Mouse (Mus musculus) hindbrain, embryonic 15.5 days (tissue): ENCODE results near the gene 4930595D18Rik. TPM values are rescaled to one million over a fixed set of nuclear protein-coding genes. Genes with fewer than 3 reads are reported as not detected.
A peak's percentile ranks its signal among the peaks of the same experiment; 100 is the strongest.

Experiments
- ATAC-seq: fragments of 200-750 bp; cut with Nextera tagmentation; 2 replicates; pipeline ENCODE4 v1.8.0; 2017; ENCODE audit warnings: low read depth, moderate number of reproducible peaks, moderate TSS enrichment; ENCODE audit not compliant: low FRiP score
- H3K27ac ChIP-seq: fragments of 300-500 bp; sonication (generic); replicated peaks from 2 replicates; pipeline ENCODE4 v1.5.1; 2015; ENCODE audit warnings: mild to moderate bottlenecking, inconsistent platforms
- H3K27me3 ChIP-seq: fragments of 300-500 bp; sonication (generic); 2 replicates; pipeline ENCODE4 v1.6.1; 2015; ENCODE audit warnings: control low read depth, inconsistent platforms
- H3K36me3 ChIP-seq: fragments of 300-500 bp; sonication (generic); 2 replicates; pipeline ENCODE4 v1.6.1; 2015; ENCODE audit warnings: control low read depth, inconsistent platforms
- H3K4me1 ChIP-seq: fragments of 300-500 bp; sonication (generic); replicated peaks from 2 replicates; pipeline ENCODE4 v1.6.1; 2015; ENCODE audit warnings: control low read depth, inconsistent platforms
- H3K4me2 ChIP-seq: fragments of 300-500 bp; sonication (generic); 2 replicates; pipeline ENCODE4 v1.6.1; 2015; ENCODE audit warnings: moderate library complexity, mild to moderate bottlenecking, inconsistent platforms
- H3K4me3 ChIP-seq: fragments of 300-500 bp; sonication (generic); 2 replicates; pipeline ENCODE4 v1.5.1; 2015; ENCODE audit warnings: mild to moderate bottlenecking, inconsistent platforms
- H3K9ac ChIP-seq: fragments of 300-500 bp; sonication (generic); 2 replicates; pipeline ENCODE4 v1.6.1; 2015; ENCODE audit warnings: inconsistent platforms
- H3K9me3 ChIP-seq: fragments of 300-500 bp; sonication (generic); 2 replicates; pipeline ENCODE4 v1.6.1; 2016; ENCODE audit warnings: control low read depth, inconsistent platforms
- WGBS: fragments of 180-500 bp; shearing (Covaris S2); methylation state at CpG from one replicate; pipeline ENCODE4 v1.1.7; 2015; 5-methylcytosine and 5-hydroxymethylcytosine counted together
- polyA plus RNA-seq: library from polyadenylated mRNA; unstranded; fragments of >200 nt; fragmentation: Nextera tagmentation; extraction: Ambion mirVana; gene quantifications from 2 replicates; pipeline ENCODE4 v1.2.1, GENCODE M21; 2015

4930595D18Rik gene
- polyA plus RNA-seq, 1 experiment from 2014 or later: not detected

GRCm38 (mm10) chr12:111151422-111152156 lies 32.7 kb downstream of the 4930595D18Rik start:
- Histone ChIP-seq H3K4me1 (no peaks in the 10 kb centered on the region; the same call in 1 of the 2 replicates), H3K9me3 (no peaks in the 10 kb centered on the region), H3K27me3 (no peaks in the 10 kb centered on the region), H3K4me2 (no peak overlapping the region), H3K36me3 (no peaks in the 10 kb centered on the region), H3K4me3 (no peak overlapping the region), H3K9ac (no peak overlapping the region), H3K27ac (no peak overlapping the region)
- WGBS: 87% methylated on average over 5 of the region's 5 CpGs
- ATAC-seq: no peak

- Histone ChIP-seq H3K9me3 (no peaks in the 10 kb centered on the region), H3K4me1 (peaks cover 8% of the 10 kb centered on the region), H3K4me2 (no peak overlapping the region), H3K9ac (no peak overlapping the region), H3K36me3 (no peaks in the 10 kb centered on the region), H3K4me3 (no peak overlapping the region), H3K27me3 (no peaks in the 10 kb centered on the region), H3K27ac (no peak overlapping the region)
- no peak for ATAC-seq
- WGBS: 12% methylated on average over 6 of the region's 6 CpGs
Measured at GRCm38 (mm10) chr12:111150236-111150596, 34.1 kb downstream of the 4930595D18Rik start.

GRCm38 (mm10) chr12:111149495-111150235 lies 34.6 kb downstream of the 4930595D18Rik start:
- WGBS: 71% methylated on average over 17 of the region's 17 CpGs
- no peak overlapping the region for H3K9ac ChIP-seq
- no peak for ATAC-seq

GRCm38 (mm10) chr12:111145269-111145668 lies 39.0 kb downstream of the 4930595D18Rik start:
- H3K27ac ChIP-seq: peak overlapping the region; percentile 61
- H3K4me3 ChIP-seq: no peak overlapping the region
- H3K9ac ChIP-seq: no peak overlapping the region
- H3K4me1 ChIP-seq: peaks cover 31% of the 10 kb centered on the region
- H3K4me2 ChIP-seq: no peak overlapping the region
- ATAC-seq: no peak
- no peaks in the 10 kb centered on the region for H3K36me3 ChIP-seq
- no peaks in the 10 kb centered on the region for H3K27me3 ChIP-seq
- WGBS: 32% methylated on average over 9 of the region's 9 CpGs
- H3K9me3 ChIP-seq: no peaks in the 10 kb centered on the region

More at GRCm38 (mm10) chr12:111149495-111150235, 34.6 kb downstream of the 4930595D18Rik start:
- peaks cover 13% of the 10 kb centered on the region for H3K4me1 ChIP-seq
- H3K27ac ChIP-seq: no peak overlapping the region
- H3K27me3 ChIP-seq: no peaks in the 10 kb centered on the region
- no peaks in the 10 kb centered on the region for H3K36me3 ChIP-seq
- no peaks in the 10 kb centered on the region for H3K9me3 ChIP-seq
- H3K4me2 ChIP-seq: no peak overlapping the region
- H3K4me3 ChIP-seq: no peak overlapping the region

GRCm38 (mm10) chr12:111144598-111144997 lies 39.7 kb downstream of the 4930595D18Rik start:
- 95% methylated on average over 2 of the region's 2 CpGs for WGBS

GRCm38 (mm10) chr12:111143509-111144063 lies 40.7 kb downstream of the 4930595D18Rik start:
- Histone ChIP-seq H3K4me2 (peak overlapping the region; percentile 36), H3K27ac (peak overlapping the region; percentile 79), H3K4me1 (peaks cover 31% of the 10 kb centered on the region), H3K36me3 (no peaks in the 10 kb centered on the region), H3K27me3 (no peaks in the 10 kb centered on the region), H3K9me3 (no peaks in the 10 kb centered on the region), H3K9ac (no peak overlapping the region), H3K4me3 (no peak overlapping the region)
- 47% methylated on average over 16 of the region's 16 CpGs for WGBS
- ATAC-seq: peak; percentile 58

More at GRCm38 (mm10) chr12:111144598-111144997, 39.7 kb downstream of the 4930595D18Rik start:
- Histone ChIP-seq H3K36me3 (no peaks in the 10 kb centered on the region), H3K9ac (no peak overlapping the region), H3K4me3 (no peak overlapping the region), H3K9me3 (no peaks in the 10 kb centered on the region), H3K4me1 (peaks cover 31% of the 10 kb centered on the region), H3K27ac (no peak overlapping the region), H3K27me3 (no peaks in the 10 kb centered on the region), H3K4me2 (no peak overlapping the region)
- no peak for ATAC-seq

GRCm38 (mm10) chr12:111143005-111143508 lies 41.2 kb downstream of the 4930595D18Rik start:
- Histone ChIP-seq H3K9me3 (no peaks in the 10 kb centered on the region), H3K36me3 (no peaks in the 10 kb centered on the region), H3K9ac (no peak overlapping the region), H3K4me2 (peak overlapping the region; percentile 36), H3K27me3 (no peaks in the 10 kb centered on the region), H3K4me3 (no peak overlapping the region), H3K27ac (peak overlapping the region; percentile 79), H3K4me1 (peaks cover 31% of the 10 kb centered on the region)
- WGBS: 5% methylated on average over 12 of the region's 12 CpGs
- peak; percentile 74 for ATAC-seq

- H3K36me3 ChIP-seq: no peaks in the 10 kb centered on the region
- no peak overlapping the region for H3K4me3 ChIP-seq
- H3K9me3 ChIP-seq: no peaks in the 10 kb centered on the region
- H3K27me3 ChIP-seq: no peaks in the 10 kb centered on the region
- no peak overlapping the region for H3K4me2 ChIP-seq
- H3K9ac ChIP-seq: no peak overlapping the region
- no peak overlapping the region for H3K27ac ChIP-seq
- no peak for ATAC-seq
- WGBS: 70% methylated on average over 2 of the region's 2 CpGs
- H3K4me1 ChIP-seq: 0 out of 2 replicates have a peak, but pooled peaks cover 3% of the 10 kb centered on the region
Measured at GRCm38 (mm10) chr12:111137079-111137478, 47.2 kb downstream of the 4930595D18Rik start.

- H3K4me1 ChIP-seq: 0 out of 2 replicates have a peak, but pooled peaks cover 3% of the 10 kb centered on the region
- no peak overlapping the region for H3K4me2 ChIP-seq
- 67% methylated on average over 3 of the region's 3 CpGs for WGBS
- no peak overlapping the region for H3K9ac ChIP-seq
- no peak overlapping the region for H3K4me3 ChIP-seq
- ATAC-seq: no peak
- H3K27me3 ChIP-seq: no peaks in the 10 kb centered on the region
- no peaks in the 10 kb centered on the region for H3K9me3 ChIP-seq
- H3K36me3 ChIP-seq: no peaks in the 10 kb centered on the region
- H3K27ac ChIP-seq: no peak overlapping the region; the same call in 1 of the 2 replicates
Measured at GRCm38 (mm10) chr12:111135953-111136352, 48.3 kb downstream of the 4930595D18Rik start.

GRCm38 (mm10) chr12:111134791-111135733 lies 49.2 kb downstream of the 4930595D18Rik start:
- Histone ChIP-seq H3K9me3 (no peaks in the 10 kb centered on the region), H3K4me3 (no peak overlapping the region), H3K9ac (no peak overlapping the region), H3K4me1 (0 out of 2 replicates have a peak, but pooled peaks cover 3% of the 10 kb centered on the region), H3K27ac (peak overlapping the region; percentile 64), H3K27me3 (no peaks in the 10 kb centered on the region), H3K36me3 (no peaks in the 10 kb centered on the region), H3K4me2 (no peak overlapping the region)
- WGBS: 63% methylated on average over 19 of the region's 19 CpGs
- ATAC-seq: peak; percentile 69

- H3K9me3 ChIP-seq: no peaks in the 10 kb centered on the region
- no peak; the same call in 1 of the 2 replicates for ATAC-seq
- no peak overlapping the region for H3K27ac ChIP-seq
- 0 out of 2 replicates have a peak, but pooled peaks cover 3% of the 10 kb centered on the region for H3K4me1 ChIP-seq
- H3K9ac ChIP-seq: no peak overlapping the region
- H3K27me3 ChIP-seq: no peaks in the 10 kb centered on the region
- WGBS: 65% methylated on average over 7 of the region's 7 CpGs
- no peak overlapping the region for H3K4me2 ChIP-seq
- no peak overlapping the region for H3K4me3 ChIP-seq
- H3K36me3 ChIP-seq: no peaks in the 10 kb centered on the region
Measured at GRCm38 (mm10) chr12:111134169-111134568, 50.1 kb downstream of the 4930595D18Rik start.
